Mouse (Mus musculus) E14TG2a.4 (cell line): ENCODE measurements around the gene Sox5.

Source experiments
- CTCF ChIP-seq: conservative IDR thresholded peaks from 2 replicates; pipeline ENCODE4 v1.5.1; 2014; ENCODE audit warnings: low read length
- NANOG ChIP-seq: IDR thresholded peaks from 2 replicates; pipeline ENCODE4 v1.6.1; 2014; ENCODE audit warnings: borderline replicate concordance, low read length, mixed read lengths

GRCm38 (mm10) chr6:144691298-144692041 is 90.3 kb downstream of the Sox5 start:
- TF ChIP-seq CTCF: no peak
- no peak for TF ChIP-seq NANOG
